Mouse (Mus musculus): ENCODE data around the gene Alg12.
"Not testable (repeated sequence)": the region's sequence is repeated elsewhere in the genome, so short reads cannot be mapped to it uniquely, and the experiment has no call there.

Gene Alg12

GRCm38 (mm10) chr15:88802348-88802747 lies 16.8 kb downstream of the Alg12 start:
- in situ Hi-C loops (cut with MboI; ENCODE audit: unreplicated experiment in 2 of 2), result loop anchor here in 1 of 2 experiments (25.0 kb wide), 1 partner anchor 315 kb away; no protein-coding TSS in a partner anchor

GRCm38 (mm10) chr15:88801903-88802302 lies 17.2 kb downstream of the Alg12 start:
- in situ Hi-C loops (cut with MboI; ENCODE audit: unreplicated experiment in 2 of 2), result loop anchor here in 1 of 2 experiments (25.0 kb wide), 1 partner anchor 315 kb away; no protein-coding TSS in a partner anchor

- in situ Hi-C loops (cut with MboI; ENCODE audit: unreplicated experiment in 2 of 2), result loop anchor here in 1 of 2 experiments (25.0 kb wide), 1 partner anchor 314 kb away; no protein-coding TSS in a partner anchor
Observed at GRCm38 (mm10) chr15:88800921-88801354, 18.2 kb downstream of the Alg12 start.

GRCm38 (mm10) chr15:88799950-88800371 lies 19.2 kb downstream of the Alg12 start:
- in situ Hi-C loops (cut with MboI; ENCODE audit: unreplicated experiment in 2 of 2), result loop anchor here in 1 of 2 experiments (25.0 kb wide), 1 partner anchor 313 kb away; no protein-coding TSS in a partner anchor

GRCm38 (mm10) chr15:88794729-88795128 lies 24.4 kb downstream of the Alg12 start:
- in situ Hi-C loops (cut with MboI; ENCODE audit: unreplicated experiment in 2 of 2), result not testable (repeated sequence)

- in situ Hi-C loops (cut with MboI; ENCODE audit: unreplicated experiment in 2 of 2), result no loop called here
Observed at GRCm38 (mm10) chr15:88792140-88792850, 26.8 kb downstream of the Alg12 start.

- in situ Hi-C loops (cut with MboI; ENCODE audit: unreplicated experiment in 2 of 2), result loop anchor here in 1 of 2 experiments (5.0 kb wide), 1 partner anchor 38 kb away; no protein-coding TSS in a partner anchor
Observed at GRCm38 (mm10) chr15:88774630-88775029, 44.5 kb downstream of the Alg12 start.

- in situ Hi-C loops (cut with MboI; ENCODE audit: unreplicated experiment in 2 of 2), result loop anchor here in 1 of 2 experiments (10.0 kb wide), 1 partner anchor 46 kb away; the partner anchor contains the start of genes Alg12 and Creld2
Observed at GRCm38 (mm10) chr15:88768537-88768936, 50.6 kb downstream of the Alg12 start.

GRCm38 (mm10) chr15:88766139-88766538 lies 53.0 kb downstream of the Alg12 start:
- in situ Hi-C loops (cut with MboI; ENCODE audit: unreplicated experiment in 2 of 2), result loop anchor here in 1 of 2 experiments (10.0 kb wide), 1 partner anchor 49 kb away; the partner anchor contains the start of genes Alg12 and Creld2

- in situ Hi-C loops (cut with MboI; ENCODE audit: unreplicated experiment in 2 of 2), result loop anchor here in 1 of 2 experiments (10.0 kb wide), 1 partner anchor 53 kb away; the partner anchor contains the start of genes Alg12 and Creld2
Observed at GRCm38 (mm10) chr15:88761551-88761950, 57.6 kb downstream of the Alg12 start.

- in situ Hi-C loops (cut with MboI; ENCODE audit: unreplicated experiment in 2 of 2), result no loop called here
Observed at GRCm38 (mm10) chr15:88758061-88758460, 61.1 kb downstream of the Alg12 start.

- in situ Hi-C loops (cut with MboI; ENCODE audit: unreplicated experiment in 2 of 2), result no loop called here
Observed at GRCm38 (mm10) chr15:88755761-88756160, 63.4 kb downstream of the Alg12 start.

All from v-Abl transformed pro-B cells (cell line).